Mouse (Mus musculus): ENCODE results near the gene Gss. TPM values are rescaled to one million over a fixed set of nuclear protein-coding genes. Genes with fewer than 3 reads are reported as not detected.

The Gss gene
- total RNA-seq (2014; rRNA removed) = 69.4 and 112 TPM in 2 replicates
- 113 and 134 TPM in 2 replicates for polyA plus RNA-seq (2012; rRNA removed)

DNA sequence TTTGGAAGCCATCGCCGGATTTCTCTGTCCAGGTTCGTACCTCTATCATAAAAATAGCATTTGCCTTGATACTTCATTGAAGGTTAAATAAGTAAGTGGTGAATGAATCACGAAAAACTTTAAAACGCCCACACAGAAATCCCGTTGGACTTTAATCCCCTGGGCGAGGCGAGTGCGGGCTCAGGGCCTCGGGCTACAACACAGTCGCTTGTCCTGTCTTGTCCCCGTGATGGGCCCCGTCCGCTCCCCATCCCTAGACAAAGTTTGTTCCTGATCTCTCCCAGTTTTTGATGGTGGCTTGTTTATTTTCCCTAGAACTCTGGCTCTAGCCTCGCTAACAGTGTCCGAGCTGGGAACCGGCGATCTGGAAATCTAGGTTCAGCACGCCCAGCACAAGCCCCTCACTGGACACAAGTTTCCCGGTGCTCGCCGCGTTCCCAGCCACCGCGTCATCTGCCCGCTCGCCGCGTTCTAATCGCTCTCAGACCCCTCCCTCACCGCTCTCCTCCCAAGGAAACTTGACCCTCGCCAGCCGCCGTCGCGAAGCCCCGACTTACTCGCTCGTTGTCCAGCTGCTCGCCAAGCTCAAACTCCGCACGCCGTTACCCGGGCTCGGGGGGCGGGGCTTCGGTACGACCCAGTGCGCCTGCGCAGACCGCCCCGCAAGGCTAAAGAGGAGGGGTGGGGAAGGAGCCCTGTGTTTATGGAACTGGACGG lies at the start of gene Gss:
Gss (minus strand) TSS at position 674 of the 717 bp plus-strand sequence.
- under 1% methylated on average over 53 of the region's 53 CpGs for WGBS
- Histone ChIP-seq H3K4me1 (ENCODE audit: control insufficient read depth, insufficient read depth, low read length) (peaks cover 15% of the 10 kb centered on the region), H3K27ac (replicated peaks; ENCODE audit: insufficient read depth, low read depth, low read length) (peak within 1 kb of the TSS; percentile 94), H3K79me2 (ENCODE audit: control insufficient read depth, insufficient read depth, low read length) (no peaks in the 10 kb centered on the region), H3K4me3 (ENCODE audit: insufficient read depth, low read depth, low read length) (peak within 1 kb of the TSS; percentile 86), H3K27me3 (ENCODE audit: control insufficient read depth, insufficient read depth, low read length) (no peaks in the 10 kb centered on the region), H3K9ac (ENCODE audit: low read depth, low read length) (peak within 1 kb of the TSS; percentile 88), H3K36me3 (ENCODE audit: control insufficient read depth, insufficient read depth, low read length) (peaks cover under 1% of the 10 kb centered on the region; the same call in 1 of the 2 replicates)
- TF ChIP-seq CTCF (IDR thresholded peaks at IDR 0.05; ENCODE audit: low read depth, low read length) (no peak), POLR2A (IDR thresholded peaks at IDR 0.05; ENCODE audit: extremely low read depth, insufficient read depth, low read length) (peak; percentile 48)
- DNase-seq (ENCODE audit: extremely low read depth, low read depth, low spot score) = peak; percentile 82

DNA sequence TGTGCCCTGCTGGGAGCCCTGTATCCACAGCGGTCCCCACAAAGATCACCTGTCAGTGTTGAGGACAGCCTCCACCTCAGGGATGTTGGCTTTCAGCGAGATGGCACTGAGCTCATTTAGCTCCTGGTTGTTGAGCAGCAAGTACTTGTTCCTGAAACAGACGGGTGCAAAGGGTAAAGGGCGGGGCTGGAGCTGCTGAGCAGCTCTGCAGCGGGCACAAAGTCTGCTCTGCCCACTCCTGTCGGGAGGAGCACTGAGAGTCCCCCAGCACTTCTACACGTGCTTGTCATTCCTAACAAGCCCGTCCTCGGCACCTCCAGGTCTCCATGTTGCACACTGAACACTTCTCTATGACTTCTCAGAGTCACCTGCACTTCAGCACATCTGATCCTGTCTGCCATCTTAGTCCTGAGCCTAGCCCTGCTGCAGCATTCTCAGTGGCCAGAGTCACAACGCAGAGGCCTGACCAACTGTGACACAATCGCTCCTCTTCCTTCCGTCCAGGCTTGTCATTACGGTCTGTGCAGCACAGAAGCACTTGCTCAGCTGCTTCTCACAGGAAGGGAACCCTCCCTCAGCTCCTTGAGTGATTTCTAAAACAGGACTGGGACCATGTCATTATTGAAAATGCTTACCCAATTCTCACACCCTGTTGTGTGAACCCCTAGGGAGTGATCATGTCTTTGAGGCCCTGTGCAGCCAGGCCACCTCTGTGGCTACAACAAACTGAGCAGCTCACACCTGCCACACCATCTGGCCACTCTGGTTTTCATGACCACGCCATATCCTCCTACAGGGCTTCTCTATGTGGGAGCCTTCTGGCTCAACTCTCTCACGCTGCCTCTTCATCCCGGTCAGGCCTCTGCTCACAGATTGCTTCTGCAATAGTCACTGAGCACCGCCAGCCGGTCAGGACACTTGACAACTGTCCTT lies 49.2 kb upstream of the Gss start:
- Histone ChIP-seq H3K27ac (replicated peaks; ENCODE audit: insufficient read depth, low read depth, low read length) (peak overlapping the region; percentile 85), H3K36me3 (ENCODE audit: control insufficient read depth, insufficient read depth, low read length) (peaks cover 10% of the 10 kb centered on the region), H3K9ac (ENCODE audit: low read depth, low read length) (peak overlapping the region; percentile 17; the same call in 1 of the 2 replicates), H3K4me1 (ENCODE audit: control insufficient read depth, insufficient read depth, low read length) (peaks cover 40% of the 10 kb centered on the region), H3K79me2 (ENCODE audit: control insufficient read depth, insufficient read depth, low read length) (no peaks in the 10 kb centered on the region), H3K4me3 (ENCODE audit: insufficient read depth, low read depth, low read length) (no peak overlapping the region), H3K27me3 (ENCODE audit: control insufficient read depth, insufficient read depth, low read length) (no peaks in the 10 kb centered on the region)
- WGBS = 37% methylated on average over 18 of the region's 18 CpGs
- 0 out of 2 replicates have a peak, but pooled peaks have one; percentile 0 for TF ChIP-seq CTCF (IDR thresholded peaks at IDR 0.05; ENCODE audit: low read depth, low read length)
- no peak for TF ChIP-seq POLR2A (IDR thresholded peaks at IDR 0.05; ENCODE audit: extremely low read depth, insufficient read depth, low read length)
- DNase-seq (ENCODE audit: extremely low read depth, low read depth, low spot score) = peak; percentile 96

DNA sequence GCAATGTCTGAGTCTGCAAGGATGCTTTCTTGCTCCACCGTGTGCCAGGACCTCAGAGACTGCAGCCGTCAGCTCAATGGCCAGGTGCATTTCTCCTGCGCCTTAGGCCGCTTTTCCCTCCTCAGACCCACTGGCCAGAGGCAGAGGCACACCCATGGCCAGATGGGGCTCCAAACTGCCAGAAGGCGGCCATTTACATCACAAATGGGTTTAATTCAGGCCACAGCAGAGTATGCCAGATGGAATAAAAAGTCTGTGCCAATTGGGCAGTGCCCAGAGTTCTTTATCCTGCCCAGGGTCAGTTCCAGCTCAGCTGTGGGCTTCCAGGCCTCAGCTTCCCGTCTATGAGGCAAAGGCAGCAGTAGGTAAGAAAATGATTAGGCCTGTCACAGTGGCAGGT lies 48.0 kb upstream of the Gss start:
- DNase-seq (ENCODE audit: extremely low read depth, low read depth, low spot score) = peak; percentile 93

GRCm38 (mm10) chr2:155637411-155637810 lies 44.8 kb upstream of the Gss start:
- H3K27ac ChIP-seq (replicated peaks; ENCODE audit: insufficient read depth, low read depth, low read length) = peak overlapping the region; percentile 42
- no peaks in the 10 kb centered on the region for H3K79me2 ChIP-seq (ENCODE audit: control insufficient read depth, insufficient read depth, low read length)
- peaks cover 11% of the 10 kb centered on the region; the same call in 1 of the 2 replicates for H3K36me3 ChIP-seq (ENCODE audit: control insufficient read depth, insufficient read depth, low read length)
- H3K9ac ChIP-seq (ENCODE audit: low read depth, low read length) = no peak overlapping the region
- peaks cover 39% of the 10 kb centered on the region for H3K4me1 ChIP-seq (ENCODE audit: control insufficient read depth, insufficient read depth, low read length)
- no peaks in the 10 kb centered on the region for H3K27me3 ChIP-seq (ENCODE audit: control insufficient read depth, insufficient read depth, low read length)
- H3K4me3 ChIP-seq (ENCODE audit: insufficient read depth, low read depth, low read length) = no peak overlapping the region
- DNase-seq (ENCODE audit: extremely low read depth, low read depth, low spot score) = peak; percentile 96
- 32% methylated on average over 4 of the region's 4 CpGs for WGBS
- TF ChIP-seq CTCF (IDR thresholded peaks at IDR 0.05; ENCODE audit: low read depth, low read length) (no peak), POLR2A (IDR thresholded peaks at IDR 0.05; ENCODE audit: extremely low read depth, insufficient read depth, low read length) (no peak)

More for the DNA sequence above, 48.0 kb upstream of the Gss start:
- Histone ChIP-seq H3K9ac (ENCODE audit: low read depth, low read length) (peak overlapping the region; percentile 27; the same call in 1 of the 2 replicates), H3K79me2 (ENCODE audit: control insufficient read depth, insufficient read depth, low read length) (no peaks in the 10 kb centered on the region), H3K27ac (replicated peaks; ENCODE audit: insufficient read depth, low read depth, low read length) (peak overlapping the region; percentile 85), H3K4me3 (ENCODE audit: insufficient read depth, low read depth, low read length) (no peak overlapping the region), H3K36me3 (ENCODE audit: control insufficient read depth, insufficient read depth, low read length) (peaks cover 8% of the 10 kb centered on the region), H3K4me1 (ENCODE audit: control insufficient read depth, insufficient read depth, low read length) (peaks cover 40% of the 10 kb centered on the region), H3K27me3 (ENCODE audit: control insufficient read depth, insufficient read depth, low read length) (no peaks in the 10 kb centered on the region)
- 38% methylated on average over 6 of the region's 6 CpGs for WGBS
- TF ChIP-seq POLR2A (IDR thresholded peaks at IDR 0.05; ENCODE audit: extremely low read depth, insufficient read depth, low read length) (no peak), CTCF (IDR thresholded peaks at IDR 0.05; ENCODE audit: low read depth, low read length) (no peak)

DNA sequence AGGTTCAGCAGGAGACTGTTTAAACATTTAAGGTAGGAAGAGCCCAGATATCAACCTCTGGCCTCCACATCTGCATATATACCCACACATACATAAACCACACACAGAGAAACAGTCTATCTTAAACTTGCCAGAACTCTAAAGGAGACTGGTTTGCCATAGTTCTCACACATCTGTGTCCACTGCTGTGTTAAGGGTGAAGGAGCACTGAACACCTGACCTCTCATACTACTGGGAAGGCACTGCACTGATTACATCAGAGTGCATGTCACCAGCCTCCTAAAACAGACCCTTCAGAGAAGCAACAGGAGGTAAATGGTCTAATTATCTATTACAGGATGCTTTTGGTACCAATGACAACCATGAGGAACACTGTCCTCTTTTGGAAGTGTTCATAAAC lies 44.3 kb upstream of the Gss start:
- DNase-seq (ENCODE audit: extremely low read depth, low read depth, low spot score) = peak; percentile 48
- H3K27ac ChIP-seq (replicated peaks; ENCODE audit: insufficient read depth, low read depth, low read length) = no peak overlapping the region

More for the DNA sequence above, 44.3 kb upstream of the Gss start:
- TF ChIP-seq CTCF (IDR thresholded peaks at IDR 0.05; ENCODE audit: low read depth, low read length) (no peak), POLR2A (IDR thresholded peaks at IDR 0.05; ENCODE audit: extremely low read depth, insufficient read depth, low read length) (no peak)
- Histone ChIP-seq H3K4me1 (ENCODE audit: control insufficient read depth, insufficient read depth, low read length) (peaks cover 34% of the 10 kb centered on the region), H3K79me2 (ENCODE audit: control insufficient read depth, insufficient read depth, low read length) (no peaks in the 10 kb centered on the region), H3K27me3 (ENCODE audit: control insufficient read depth, insufficient read depth, low read length) (no peaks in the 10 kb centered on the region), H3K9ac (ENCODE audit: low read depth, low read length) (no peak overlapping the region), H3K36me3 (ENCODE audit: control insufficient read depth, insufficient read depth, low read length) (peaks cover 11% of the 10 kb centered on the region; the same call in 1 of the 2 replicates), H3K4me3 (ENCODE audit: insufficient read depth, low read depth, low read length) (no peak overlapping the region)
